Mouse (Mus musculus): ENCODE data around the gene Adam19.

DNA sequence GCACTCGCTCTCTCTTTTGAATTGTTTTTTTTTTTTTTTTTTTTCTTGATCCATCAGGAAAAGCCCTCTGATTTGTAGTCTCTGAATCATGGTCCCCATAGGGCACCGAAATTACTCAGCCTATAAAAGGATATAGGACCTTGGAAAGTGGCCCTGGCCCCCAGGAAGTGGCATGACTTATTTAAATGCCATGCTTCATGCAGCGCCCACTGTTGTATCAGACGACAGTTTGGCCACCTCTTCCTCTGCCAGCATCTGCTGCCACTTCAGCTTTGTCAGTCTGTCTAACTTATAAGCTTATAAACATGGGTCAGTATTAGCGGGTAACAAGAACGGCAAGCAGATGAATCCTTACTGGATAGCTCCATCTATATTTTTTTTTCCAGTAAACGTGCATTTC lies 22.8 kb upstream of the Adam19 start:
- TF ChIP-seq POLR2A (IDR thresholded peaks at IDR 0.05; ENCODE audit: insufficient read length, low read depth) (no peak), MYOG (IDR thresholded peaks at IDR 0.05; ENCODE audit: control insufficient read depth in 1 of 3, insufficient read depth in 1 of 3, insufficient read length in 2 of 3, low read depth in 2 of 3) (no peak), USF1 (IDR thresholded peaks at IDR 0.05; ENCODE audit: low read depth) (no peak), CEBPB (IDR thresholded peaks at IDR 0.05; ENCODE audit: insufficient read depth, poor library complexity, severe bottlenecking) (no peak), E2F4 (IDR thresholded peaks at IDR 0.05; ENCODE audit: insufficient read depth) (no peak), MYOD1 (IDR thresholded peaks at IDR 0.05; ENCODE audit: control insufficient read depth in 1 of 3, insufficient read length in 2 of 3, low read depth in 2 of 3) (no peak)

Data from myocyte (in vitro differentiated cells).